Mouse (Mus musculus) heart, embryonic 13.5 days (tissue): ENCODE measurements around the gene Lsm12. TPM values are rescaled to one million over a fixed set of nuclear protein-coding genes. Genes with fewer than 3 reads are reported as not detected.

Experiments
- ATAC-seq: fragments of 200-750 bp; cut with Nextera tagmentation; 2 replicates; pipeline ENCODE4 v1.8.0; 2017; ENCODE audit warnings: moderate TSS enrichment; ENCODE audit not compliant: insufficient number of reproducible peaks, low FRiP score, low TSS enrichment; ENCODE audit errors: extremely low read depth
- H3K27ac ChIP-seq: fragments of 300-500 bp; sonication (generic); replicated peaks from 2 replicates; pipeline ENCODE4 v1.5.1; 2015; ENCODE audit warnings: moderate library complexity, mild to moderate bottlenecking, inconsistent platforms
- H3K27me3 ChIP-seq: fragments of 300-500 bp; sonication (generic); replicated peaks from 2 replicates; pipeline ENCODE4 v1.6.1; 2015; ENCODE audit warnings: mild to moderate bottlenecking, inconsistent platforms
- H3K36me3 ChIP-seq: fragments of 300-500 bp; sonication (generic); 2 replicates; pipeline ENCODE4 v1.6.1; 2015; ENCODE audit warnings: mild to moderate bottlenecking, inconsistent platforms
- H3K4me1 ChIP-seq: fragments of 300-500 bp; sonication (generic); 2 replicates; pipeline ENCODE4 v1.6.1; 2015; ENCODE audit warnings: inconsistent platforms
- H3K4me2 ChIP-seq: fragments of 300-500 bp; sonication (generic); 2 replicates; pipeline ENCODE4 v1.6.1; 2015; ENCODE audit warnings: inconsistent platforms, mild to moderate bottlenecking, moderate library complexity
- H3K4me3 ChIP-seq: fragments of 300-500 bp; sonication (generic); 2 replicates; pipeline ENCODE4 v1.5.1; 2015; ENCODE audit warnings: moderate library complexity, mild to moderate bottlenecking, inconsistent platforms
- H3K9ac ChIP-seq: fragments of 300-500 bp; sonication (generic); 2 replicates; pipeline ENCODE4 v1.6.1; 2015; ENCODE audit warnings: inconsistent platforms, mild to moderate bottlenecking, moderate library complexity
- H3K9me3 ChIP-seq: fragments of 300-500 bp; sonication (generic); 2 replicates; pipeline ENCODE4 v1.6.1; 2016; ENCODE audit warnings: inconsistent platforms
- WGBS: fragments of 180-500 bp; shearing (Covaris S2); methylation state at CpG from one replicate; pipeline ENCODE4 v1.1.7; 2015; ENCODE audit warnings: mixed read lengths; 5-methylcytosine and 5-hydroxymethylcytosine counted together
- polyA plus RNA-seq: library from polyadenylated mRNA; unstranded; fragments of >200 nt; fragmentation: Nextera tagmentation; extraction: Ambion mirVana; gene quantifications from 2 replicates; pipeline ENCODE4 v1.2.1, GENCODE M21; 2015

The Lsm12 gene
- polyA plus RNA-seq = 80.7 and 97.0 TPM in 2 replicates

DNA sequence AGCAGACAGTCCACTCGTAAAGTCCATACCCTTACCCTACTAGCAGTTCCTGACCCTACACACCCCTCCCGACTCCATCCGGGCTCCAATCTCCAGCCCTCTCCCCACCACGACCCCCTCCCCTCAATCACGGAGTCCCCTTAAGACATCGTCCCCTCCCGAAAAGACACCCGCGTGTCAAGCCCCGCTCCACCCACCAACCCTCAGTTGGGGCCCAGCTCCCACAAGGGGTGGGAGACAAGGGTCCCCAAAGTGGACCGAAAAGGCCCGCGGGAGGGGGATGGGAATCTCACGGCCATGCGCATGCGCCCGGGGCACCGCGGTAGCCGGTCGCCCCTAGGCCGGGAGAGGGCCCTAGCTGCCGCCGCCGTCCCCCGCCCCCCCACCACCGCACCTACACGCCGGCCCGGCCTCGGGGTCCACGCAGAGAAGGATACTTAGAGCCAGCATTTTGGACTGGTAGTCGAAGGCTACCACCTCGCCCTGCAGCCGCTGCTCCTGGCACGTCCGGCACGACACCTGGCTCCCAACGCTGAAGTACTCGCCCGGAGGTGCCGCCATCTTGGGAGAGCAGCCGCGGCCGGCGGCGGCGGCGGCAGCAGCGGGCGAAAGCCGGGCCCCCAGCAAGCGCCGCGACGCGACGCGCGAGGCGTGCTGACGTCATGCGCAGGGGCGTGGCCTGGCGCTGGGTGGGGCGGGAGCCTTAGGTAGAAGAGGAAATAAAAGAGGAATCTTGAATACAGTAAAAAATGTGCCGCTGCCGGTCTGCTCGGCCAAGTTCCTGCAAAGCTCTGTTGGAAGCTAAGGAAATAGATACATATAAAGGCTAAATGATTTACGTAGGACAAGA, at the start of gene Lsm12:
Lsm12 (minus strand) TSS at position 651 of the 850 bp plus-strand sequence.
- H3K27ac ChIP-seq = peak within 1 kb of the TSS; percentile 95
- peak within 1 kb of the TSS; percentile 98 for H3K9ac ChIP-seq
- no peaks in the 10 kb centered on the region for H3K9me3 ChIP-seq
- peaks cover 28% of the 10 kb centered on the region for H3K36me3 ChIP-seq
- WGBS = under 1% methylated on average over 68 of the region's 70 CpGs
- peak; percentile 77 for ATAC-seq
- no peaks in the 10 kb centered on the region for H3K27me3 ChIP-seq
- peak within 1 kb of the TSS; percentile 84 for H3K4me2 ChIP-seq
- peak within 1 kb of the TSS; percentile 90 for H3K4me3 ChIP-seq
- peaks cover 40% of the 10 kb centered on the region for H3K4me1 ChIP-seq

DNA sequence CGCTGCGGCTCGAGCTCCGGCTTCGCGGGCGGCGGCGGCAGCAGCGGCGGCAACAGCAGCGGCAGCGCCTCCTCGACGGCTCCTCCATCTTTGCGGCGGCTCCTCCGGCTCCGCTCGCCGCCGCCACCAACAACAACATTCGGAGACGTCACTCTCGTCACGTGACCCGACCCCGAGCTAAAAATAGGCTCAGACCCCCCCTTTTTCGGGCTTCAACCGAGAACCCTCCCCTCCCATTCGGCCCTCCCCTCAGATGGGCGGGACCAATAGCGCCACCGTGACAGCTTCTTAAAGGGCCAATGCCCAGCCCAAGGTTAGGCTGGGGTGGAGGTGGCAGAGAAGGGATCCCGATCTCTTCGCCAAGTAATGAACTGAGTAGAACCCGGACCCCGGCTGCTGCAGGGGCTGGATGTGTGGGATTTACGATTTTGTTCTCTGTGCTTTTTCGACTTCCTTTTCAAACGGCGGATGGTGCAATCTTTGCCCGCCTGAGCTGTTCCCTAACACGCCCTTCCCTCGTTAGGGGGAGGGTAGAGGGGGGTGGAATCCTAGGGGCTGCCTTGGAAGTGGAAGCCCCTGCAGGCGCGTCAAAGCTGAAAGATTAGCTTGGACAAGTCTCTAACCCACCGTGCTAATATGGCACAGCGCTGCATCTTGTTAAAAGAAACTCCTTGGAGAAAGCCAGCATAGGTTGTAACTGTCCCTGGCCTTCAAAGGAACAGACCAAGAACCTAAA, 45.1 kb upstream of the Lsm12 start, which contains the start of gene Hdac5:
Hdac5 (minus strand) TSS at position 161 of the 736 bp plus-strand sequence.
- peak; percentile 89 for ATAC-seq
- WGBS = under 1% methylated on average over 42 of the region's 49 CpGs
- Histone ChIP-seq H3K4me1 (peaks cover 49% of the 10 kb centered on the region), H3K36me3 (no peaks in the 10 kb centered on the region), H3K9me3 (no peaks in the 10 kb centered on the region), H3K4me3 (peak within 1 kb of the TSS; percentile 84), H3K27me3 (no peaks in the 10 kb centered on the region), H3K27ac (peak within 1 kb of the TSS; percentile 90), H3K4me2 (peak within 1 kb of the TSS; percentile 91), H3K9ac (peak within 1 kb of the TSS; percentile 98)

DNA sequence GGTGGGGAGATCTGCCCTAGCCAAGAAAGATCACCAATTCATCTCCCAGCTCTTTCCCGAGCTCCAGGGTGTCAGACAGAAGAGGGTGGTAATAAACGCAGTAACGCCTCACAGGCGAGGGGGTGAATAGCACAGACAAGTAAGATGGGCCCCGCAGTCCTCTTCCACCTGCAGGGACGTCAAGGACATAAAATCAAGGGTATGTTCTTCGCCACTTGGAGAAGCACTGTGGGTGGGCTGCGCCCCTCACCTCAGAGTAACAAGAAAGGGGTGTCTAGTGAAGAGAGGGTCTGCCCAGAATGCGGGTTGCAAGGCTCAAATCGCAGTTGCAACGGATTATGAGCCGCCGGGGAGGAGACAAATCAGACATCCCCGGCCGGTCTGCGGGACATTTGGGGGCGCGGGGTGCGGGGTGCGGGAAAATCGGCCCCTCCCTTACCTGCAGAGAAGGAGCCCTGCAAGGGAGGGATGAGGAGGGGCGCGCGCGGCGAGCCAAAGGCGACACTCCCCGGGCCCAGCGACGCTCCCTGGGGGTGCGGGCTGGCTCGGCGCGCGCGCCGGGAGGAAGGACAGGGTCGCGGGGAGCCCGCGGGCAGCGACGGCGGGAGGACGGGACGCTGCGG, 44.3 kb upstream of the Lsm12 start:
- Histone ChIP-seq H3K9ac (peak overlapping the region; percentile 98), H3K4me1 (peaks cover 57% of the 10 kb centered on the region)

DNA sequence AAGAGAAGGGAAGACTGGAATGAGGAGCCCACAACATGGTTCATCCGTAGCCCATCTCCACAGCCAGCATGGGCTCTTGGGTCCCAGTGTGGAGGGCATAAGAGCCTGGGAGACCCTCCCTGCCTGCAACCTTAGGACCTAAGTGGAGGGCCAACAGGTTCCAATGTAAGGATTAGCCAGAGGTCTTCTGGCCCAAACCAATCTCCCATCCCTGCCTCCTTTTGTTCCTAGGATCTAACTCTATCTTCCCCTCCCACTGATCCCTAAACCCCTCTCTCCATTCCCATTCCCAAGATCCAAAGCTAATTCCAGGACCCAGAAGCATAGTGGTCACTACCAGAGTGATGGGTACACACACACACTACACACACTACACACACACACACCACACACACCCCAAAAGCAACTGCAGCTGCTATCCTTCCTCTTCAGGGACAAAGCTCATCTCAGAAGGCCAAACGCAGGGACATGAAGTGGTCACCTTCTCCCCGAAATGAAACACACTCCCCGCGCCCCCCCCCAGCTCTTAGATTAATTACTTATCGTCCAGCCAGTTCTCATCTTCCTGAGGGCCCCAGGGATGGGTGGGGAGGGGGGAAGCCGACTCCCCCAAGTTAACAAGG, 43.7 kb upstream of the Lsm12 start:
- no peaks in the 10 kb centered on the region for H3K27me3 ChIP-seq
- H3K4me3 ChIP-seq = peak overlapping the region; percentile 84
- H3K9me3 ChIP-seq = no peaks in the 10 kb centered on the region
- ATAC-seq = no peak
- H3K4me1 ChIP-seq = peaks cover 63% of the 10 kb centered on the region
- H3K27ac ChIP-seq = peak overlapping the region; percentile 90
- 8% methylated on average over 7 of the region's 7 CpGs for WGBS
- peaks cover 5% of the 10 kb centered on the region; the same call in 1 of the 2 replicates for H3K36me3 ChIP-seq
- H3K4me2 ChIP-seq = peak overlapping the region; percentile 91
- H3K9ac ChIP-seq = peak overlapping the region; percentile 98

More for the DNA sequence above, 44.3 kb upstream of the Lsm12 start:
- Histone ChIP-seq H3K27ac (peak overlapping the region; percentile 90), H3K27me3 (no peaks in the 10 kb centered on the region), H3K9me3 (no peaks in the 10 kb centered on the region), H3K4me3 (peak overlapping the region; percentile 84), H3K4me2 (peak overlapping the region; percentile 91), H3K36me3 (no peaks in the 10 kb centered on the region)
- WGBS = 1% methylated on average over 47 of the region's 47 CpGs
- ATAC-seq = peak; percentile 40

DNA sequence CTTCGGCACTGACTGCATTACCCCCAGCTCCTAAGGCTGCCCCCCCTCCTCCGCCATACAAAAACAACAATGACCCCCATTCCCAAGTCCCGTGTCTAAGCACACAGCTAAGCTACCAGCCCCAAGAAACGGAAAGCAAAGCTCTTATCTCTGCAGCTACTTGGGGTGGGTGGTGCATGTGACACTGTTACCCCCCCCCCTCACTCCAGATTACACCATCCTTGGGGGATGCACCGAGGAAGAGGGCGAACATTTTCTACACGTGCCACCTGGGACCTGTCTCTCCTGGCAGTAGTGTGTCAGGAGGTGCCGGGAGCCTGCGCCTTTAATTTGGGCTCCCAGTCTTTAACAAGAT, 43.1 kb upstream of the Lsm12 start:
- Histone ChIP-seq H3K4me2 (peak overlapping the region; percentile 91), H3K9ac (peak overlapping the region; percentile 98), H3K36me3 (peaks cover 8% of the 10 kb centered on the region; the same call in 1 of the 2 replicates), H3K4me1 (peaks cover 69% of the 10 kb centered on the region), H3K27ac (peak overlapping the region; percentile 90), H3K9me3 (no peaks in the 10 kb centered on the region), H3K4me3 (peak overlapping the region; percentile 84), H3K27me3 (no peaks in the 10 kb centered on the region)
- ATAC-seq = no peak
- WGBS = 19% methylated on average over 9 of the region's 9 CpGs

DNA sequence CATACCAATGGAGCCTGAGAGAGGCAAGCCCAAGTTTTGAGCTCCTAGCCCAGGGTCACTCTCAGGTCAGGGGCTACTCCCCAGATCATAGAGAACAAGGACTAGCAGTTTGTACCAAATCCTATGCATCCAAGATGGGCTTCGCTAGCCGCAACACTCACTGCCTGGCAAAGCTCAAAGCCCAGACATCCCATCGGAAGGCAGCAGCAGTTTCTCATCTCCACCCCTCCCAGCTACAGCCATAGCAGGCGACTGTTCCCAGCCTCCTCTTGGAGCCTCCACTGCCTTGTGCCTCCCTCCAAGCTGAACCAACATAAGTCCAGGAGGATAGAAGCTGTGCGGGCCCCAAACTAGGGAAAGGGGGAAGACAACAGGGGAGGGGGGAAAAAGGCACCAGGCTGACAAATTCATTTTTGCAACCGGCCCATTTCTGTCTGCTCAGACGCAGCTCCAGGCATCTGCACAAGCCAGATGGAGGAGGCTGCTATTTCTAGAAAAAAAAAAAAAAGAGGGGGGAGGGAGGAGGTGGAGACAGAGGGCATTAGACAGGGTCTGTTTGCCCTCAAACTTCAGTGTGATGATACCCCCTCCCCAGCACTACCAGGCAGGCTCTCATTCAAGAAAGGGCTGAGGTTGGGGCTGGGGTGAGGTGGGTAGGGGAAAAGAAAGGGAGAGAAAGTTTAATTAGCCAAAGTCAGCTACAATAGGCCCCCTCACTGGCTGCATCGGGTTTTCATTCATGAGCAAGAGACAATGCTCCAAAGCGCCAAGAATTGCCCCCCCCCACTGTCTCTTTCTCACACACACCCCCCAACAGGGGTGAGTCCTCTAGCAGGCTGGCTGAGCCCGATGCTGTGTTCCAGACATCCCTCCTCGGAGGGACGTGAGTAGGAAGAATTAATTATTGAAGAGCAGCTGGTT, 42.4 kb upstream of the Lsm12 start:
- 15% methylated on average over 12 of the region's 12 CpGs for WGBS
- Histone ChIP-seq H3K4me2 (peak overlapping the region; percentile 91), H3K4me1 (peaks cover 76% of the 10 kb centered on the region), H3K27ac (peak overlapping the region; percentile 90), H3K9me3 (no peaks in the 10 kb centered on the region), H3K9ac (peak overlapping the region; percentile 98), H3K36me3 (peaks cover 12% of the 10 kb centered on the region), H3K27me3 (no peaks in the 10 kb centered on the region), H3K4me3 (peak overlapping the region; percentile 84)
- no peak for ATAC-seq

DNA sequence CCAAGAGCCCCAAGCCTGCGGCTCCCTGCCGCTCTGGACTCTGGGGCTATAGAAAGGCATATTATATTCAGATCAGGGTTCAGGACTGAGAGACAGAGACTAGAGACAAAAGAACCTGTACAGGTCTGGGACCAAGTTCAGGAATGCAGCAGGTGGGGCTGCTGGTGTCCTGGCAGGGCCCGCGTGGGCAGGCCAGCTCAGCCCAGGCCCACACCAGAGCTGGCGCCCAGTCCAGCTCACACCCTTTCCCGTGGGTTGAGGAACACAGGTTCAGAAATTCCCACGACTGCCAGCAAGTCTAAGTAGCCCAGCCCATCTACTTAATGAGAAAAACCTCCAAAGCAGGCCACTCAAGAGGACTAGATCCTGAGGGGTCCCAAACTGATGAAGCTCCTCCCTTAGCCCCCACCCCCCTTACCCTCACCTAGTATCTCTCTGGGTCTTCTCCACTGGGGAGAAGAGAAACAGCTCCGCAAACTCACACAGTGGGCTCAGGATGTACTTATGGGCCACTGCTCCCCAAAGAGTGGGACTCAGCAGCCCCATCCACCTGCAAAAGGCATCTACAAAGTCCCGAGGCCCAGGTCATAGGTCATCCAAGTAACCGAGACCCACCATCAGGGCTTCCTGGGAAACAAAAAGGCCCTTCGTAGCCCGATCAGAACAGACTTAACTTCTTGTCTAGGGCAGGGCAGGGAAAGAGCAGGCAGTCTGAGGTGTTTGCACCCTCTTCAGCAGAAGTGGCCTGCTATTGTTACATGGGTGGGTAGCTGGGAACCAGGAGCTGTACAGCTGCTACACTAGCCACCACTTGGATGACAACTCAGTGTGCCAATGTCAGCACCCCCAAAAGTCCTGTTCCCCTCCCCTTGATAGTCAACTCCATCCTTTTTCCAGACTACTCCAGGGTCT, 41.2 kb upstream of the Lsm12 start:
- Histone ChIP-seq H3K27me3 (no peaks in the 10 kb centered on the region), H3K4me2 (peak overlapping the region; percentile 91), H3K9me3 (no peaks in the 10 kb centered on the region), H3K4me1 (peaks cover 87% of the 10 kb centered on the region), H3K36me3 (peaks cover 22% of the 10 kb centered on the region), H3K27ac (no peak overlapping the region), H3K4me3 (peak overlapping the region; percentile 84; the same call in 1 of the 2 replicates), H3K9ac (peak overlapping the region; percentile 57)
- no peak for ATAC-seq
- 68% methylated on average over 12 of the region's 12 CpGs for WGBS

DNA sequence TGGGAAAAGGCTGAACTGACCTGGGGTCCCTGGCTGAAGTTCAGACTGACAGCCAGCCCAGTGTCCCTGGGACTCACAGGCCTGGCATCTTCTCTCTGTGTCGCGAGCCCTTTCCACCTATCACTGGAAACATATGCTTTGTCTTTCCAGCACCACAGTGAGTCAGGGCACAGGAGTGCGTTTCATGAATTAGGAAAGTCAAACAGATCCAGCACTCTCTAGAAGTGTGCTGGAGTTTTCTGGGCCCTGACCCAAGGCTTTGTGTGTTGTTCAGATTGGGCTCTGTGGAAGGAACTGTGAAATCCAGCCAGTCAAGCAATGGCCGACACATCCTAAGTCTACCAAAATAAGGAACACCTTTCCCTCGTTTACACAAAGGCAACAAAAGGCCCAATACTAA, 40.1 kb upstream of the Lsm12 start:
- Histone ChIP-seq H3K4me1 (peaks cover 92% of the 10 kb centered on the region), H3K9me3 (no peaks in the 10 kb centered on the region), H3K9ac (peak overlapping the region; percentile 72), H3K36me3 (peaks cover 26% of the 10 kb centered on the region), H3K27me3 (no peaks in the 10 kb centered on the region), H3K4me3 (peak overlapping the region; percentile 38), H3K27ac (peak overlapping the region; percentile 39), H3K4me2 (peak overlapping the region; percentile 67)
- no peak for ATAC-seq
- 64% methylated on average over 5 of the region's 5 CpGs for WGBS

DNA sequence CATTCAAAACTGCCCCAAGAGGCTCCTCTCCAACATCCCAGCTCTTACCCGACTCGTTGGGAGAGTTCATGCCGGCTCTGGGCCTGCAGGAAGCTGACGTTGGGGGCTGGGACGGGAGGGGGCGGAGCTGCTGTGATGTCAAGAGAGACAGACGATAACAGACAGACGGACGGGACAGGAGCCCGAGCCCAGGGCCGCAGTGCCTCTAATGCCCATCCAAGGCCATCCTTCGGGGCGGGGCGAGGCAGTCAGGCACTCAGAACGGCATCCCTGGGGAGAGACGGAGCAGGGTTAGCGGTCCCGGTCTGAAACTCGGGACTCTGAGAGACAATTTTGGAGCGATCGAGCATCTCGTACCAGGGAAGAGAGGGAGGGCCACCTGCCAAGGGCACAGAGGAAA, 39.6 kb upstream of the Lsm12 start:
- Histone ChIP-seq H3K4me1 (peaks cover 97% of the 10 kb centered on the region), H3K4me2 (peak overlapping the region; percentile 67), H3K36me3 (peaks cover 26% of the 10 kb centered on the region), H3K27me3 (no peaks in the 10 kb centered on the region), H3K27ac (peak overlapping the region; percentile 39), H3K9me3 (no peaks in the 10 kb centered on the region), H3K9ac (peak overlapping the region; percentile 72), H3K4me3 (peak overlapping the region; percentile 38)
- WGBS = 6% methylated on average over 22 of the region's 22 CpGs
- no peak for ATAC-seq
